Mouse (Mus musculus): ENCODE measurements at regions not wholly inside any gene's neighbourhood (a gene's known extent, or its start where the extent isn't known, plus 50 kb on each side); places are given as distances from the start of the nearest gene placed in this dataset.
A peak's percentile ranks its signal among the peaks of the same experiment; 100 is the strongest.

DNA sequence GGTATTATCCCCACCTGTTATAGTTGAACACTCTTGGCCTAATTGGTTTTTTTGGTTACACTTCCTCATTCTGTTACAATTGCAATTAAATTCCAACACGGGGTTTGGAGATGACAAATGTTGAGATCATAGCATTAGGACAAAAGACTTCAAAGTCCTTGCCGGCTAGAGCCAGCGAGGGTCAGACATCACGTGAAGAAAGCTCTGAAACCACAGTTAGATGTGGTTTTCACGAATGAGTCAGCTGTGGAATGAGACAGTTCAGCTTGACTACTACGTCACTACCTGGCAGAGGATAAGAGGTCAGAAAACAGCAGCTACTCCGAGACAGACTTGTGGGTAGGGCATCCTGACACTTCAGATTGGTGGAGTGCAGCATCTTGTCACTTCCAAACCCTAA is 55.5 kb upstream of the Trio start:
- no peak for DNase-seq (ENCODE audit: low spot score in 2 of 2)

DNA sequence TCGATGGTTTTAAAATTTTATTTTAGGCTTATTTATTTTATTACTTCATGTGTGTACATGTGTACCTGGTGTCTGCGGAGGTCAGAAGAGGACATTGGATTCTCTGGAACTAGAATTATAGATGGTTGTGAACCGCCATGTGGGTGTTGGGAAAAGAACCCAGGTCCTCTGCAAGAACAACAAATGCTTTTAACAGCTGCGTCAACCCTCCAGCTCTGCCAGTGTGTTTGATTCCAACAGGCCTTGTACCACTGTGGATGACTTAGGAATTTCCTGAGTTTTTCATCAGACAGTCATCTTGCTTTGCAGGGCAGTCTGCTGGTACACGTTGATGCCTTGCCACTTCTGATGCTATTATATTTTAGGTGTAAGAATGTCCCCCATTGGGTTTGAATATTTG is 56.8 kb upstream of the Trio start:
- no peak for DNase-seq (ENCODE audit: low spot score in 2 of 2)

DNA sequence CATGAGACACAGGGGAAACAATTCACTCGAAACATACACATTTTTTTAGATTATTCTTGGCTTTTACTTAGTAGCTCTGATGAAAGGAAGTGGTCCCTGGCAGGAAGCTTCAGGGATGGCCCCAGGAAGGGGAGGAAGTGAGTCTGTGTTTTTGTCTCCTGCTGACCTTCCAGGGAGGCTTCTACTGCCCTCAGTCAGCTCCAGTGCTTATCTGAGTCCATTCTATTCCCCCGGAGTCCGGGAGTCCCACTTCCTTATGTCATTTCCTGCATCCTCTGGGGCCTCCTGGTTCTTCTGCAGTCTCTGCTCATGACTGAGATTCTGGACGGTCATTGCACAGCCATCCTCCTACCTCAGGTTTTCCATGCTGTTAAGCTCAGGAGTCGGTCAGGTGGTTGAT is 80.3 kb upstream of the Trio start:
- no peak for DNase-seq (ENCODE audit: low spot score in 2 of 2)

DNA sequence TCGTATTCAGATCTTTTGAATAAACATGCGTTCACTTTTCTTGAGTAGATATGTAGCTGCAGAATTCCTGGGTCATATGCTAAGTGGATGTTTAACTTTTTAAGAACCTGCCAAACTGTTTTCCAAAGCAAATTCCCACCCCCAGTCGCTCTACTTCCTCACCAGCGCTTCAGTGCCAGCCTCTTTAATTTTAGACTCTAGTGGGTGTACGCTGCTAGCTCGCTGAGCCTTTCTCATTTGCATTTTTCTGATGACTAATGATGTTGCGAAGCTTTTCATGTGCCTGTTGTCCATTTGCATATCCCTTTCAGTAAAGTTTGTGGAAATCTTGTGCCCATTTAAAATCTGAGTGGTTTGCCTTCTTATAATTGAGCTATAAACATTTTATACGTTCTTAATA is 84.3 kb upstream of the Trio start:
- DNase-seq (ENCODE audit: low spot score in 2 of 2) = peak; percentile 43 to 81

DNA sequence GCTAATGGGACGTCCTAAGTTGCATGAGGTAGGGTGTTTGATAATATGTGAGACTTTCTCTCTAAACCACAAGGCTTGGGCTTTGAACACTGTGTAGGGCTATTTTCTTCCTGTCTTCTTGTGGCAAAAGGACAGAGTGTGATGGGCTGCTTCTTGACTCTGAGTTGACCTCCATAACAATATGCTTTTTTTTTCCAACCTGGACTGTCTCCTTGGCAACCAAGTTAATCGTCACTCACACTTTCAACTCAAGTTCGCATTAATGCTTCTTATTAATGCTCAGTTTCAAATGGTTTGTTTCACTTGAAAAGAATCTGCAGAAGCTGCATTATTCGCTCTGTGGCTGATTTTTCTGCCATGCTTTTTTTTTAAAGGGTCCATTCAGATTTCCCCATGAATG is 87.8 kb upstream of the Trio start:
- no peak for DNase-seq (ENCODE audit: low spot score in 2 of 2)

DNA sequence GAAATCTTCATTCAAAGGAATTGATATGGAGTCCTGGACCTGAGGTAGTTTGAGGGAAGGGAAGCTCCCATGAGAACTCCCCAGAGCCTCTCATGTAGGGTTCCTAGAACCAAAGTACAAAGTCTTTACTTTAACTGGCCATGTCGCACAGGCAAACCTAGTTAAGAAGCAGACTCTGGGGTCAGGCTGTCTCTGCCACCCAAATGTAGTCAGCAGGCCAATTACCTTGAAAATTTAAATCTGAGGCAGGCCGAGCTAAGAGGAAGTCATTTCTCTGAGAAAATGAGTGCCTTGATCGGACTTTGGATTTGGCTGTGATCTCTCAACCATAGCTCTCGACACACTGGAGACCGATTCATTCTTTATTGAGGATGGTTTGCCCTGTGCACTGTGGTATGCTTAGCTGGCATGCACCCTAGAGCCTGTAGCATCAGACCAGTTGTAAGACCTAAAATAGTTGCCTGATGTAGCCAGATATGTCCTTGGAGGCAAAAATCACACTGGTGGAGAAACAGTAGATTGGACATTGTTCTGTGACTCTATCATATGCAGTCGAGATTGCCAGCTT is 88.6 kb upstream of the Trio start:
- no peak for DNase-seq (ENCODE audit: low spot score in 2 of 2)

DNA sequence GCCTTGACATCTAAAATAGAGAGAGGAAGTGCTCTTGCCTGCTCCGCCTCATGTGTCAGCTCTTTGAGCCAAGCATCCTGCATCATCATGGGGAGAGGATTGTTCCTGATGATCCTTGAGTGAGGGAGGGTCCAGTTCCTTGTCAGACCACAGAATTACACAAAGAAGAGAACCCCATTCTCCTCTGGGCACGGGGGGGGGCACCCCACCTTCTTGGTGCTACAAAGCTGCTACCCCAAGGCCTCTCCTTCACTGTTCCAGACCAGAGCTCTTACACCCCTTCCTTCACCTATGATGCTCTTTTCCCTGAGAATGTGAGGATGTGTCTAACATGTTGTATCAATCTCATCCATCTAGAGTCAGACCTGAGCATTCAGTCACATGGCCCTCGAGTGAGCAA is 76.7 kb upstream of the Dnah5 start:
- DNase-seq (ENCODE audit: low spot score in 2 of 2) = no peak

DNA sequence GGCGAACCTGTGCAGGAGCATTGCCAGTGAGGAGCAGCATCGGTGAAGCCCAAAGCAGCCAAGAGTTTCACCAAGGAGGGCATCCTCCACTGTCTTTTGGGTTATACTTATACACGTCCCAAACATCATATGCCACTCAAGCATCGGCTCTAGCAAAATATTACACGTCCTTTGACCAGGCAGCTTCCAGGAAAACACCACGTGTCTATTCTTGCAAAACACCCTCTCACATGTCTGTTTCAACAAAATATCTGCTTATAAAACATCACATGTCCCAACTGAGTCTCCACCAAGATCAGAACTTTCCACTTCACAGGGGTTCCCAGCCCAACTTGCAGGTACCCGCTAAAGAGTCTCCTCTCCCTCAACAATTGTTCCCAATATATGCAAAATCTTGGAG is 74.0 kb upstream of the Dnah5 start:
- DNase-seq (ENCODE audit: low spot score in 2 of 2) = no peak

DNA sequence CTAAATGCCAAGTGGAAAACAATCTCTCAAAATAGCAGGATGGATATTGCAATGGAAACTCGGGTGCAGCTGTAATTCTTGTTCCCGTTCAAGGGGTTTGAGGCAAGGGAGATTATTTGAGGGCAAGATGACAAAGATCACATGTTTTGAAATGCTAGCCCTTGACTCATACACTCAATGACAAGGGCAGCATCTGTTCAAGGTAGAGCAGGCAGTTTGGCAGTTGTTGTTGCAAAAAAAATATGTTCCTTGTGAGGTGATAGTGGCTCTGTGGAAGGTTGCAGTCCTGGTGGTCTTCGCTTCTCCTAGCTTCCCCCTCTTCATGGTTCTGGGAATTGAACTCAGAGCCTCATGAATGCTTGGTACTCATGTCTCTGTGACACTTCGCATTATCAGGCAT is 72.0 kb upstream of the Dnah5 start:
- no peak for DNase-seq (ENCODE audit: low spot score in 2 of 2)

DNA sequence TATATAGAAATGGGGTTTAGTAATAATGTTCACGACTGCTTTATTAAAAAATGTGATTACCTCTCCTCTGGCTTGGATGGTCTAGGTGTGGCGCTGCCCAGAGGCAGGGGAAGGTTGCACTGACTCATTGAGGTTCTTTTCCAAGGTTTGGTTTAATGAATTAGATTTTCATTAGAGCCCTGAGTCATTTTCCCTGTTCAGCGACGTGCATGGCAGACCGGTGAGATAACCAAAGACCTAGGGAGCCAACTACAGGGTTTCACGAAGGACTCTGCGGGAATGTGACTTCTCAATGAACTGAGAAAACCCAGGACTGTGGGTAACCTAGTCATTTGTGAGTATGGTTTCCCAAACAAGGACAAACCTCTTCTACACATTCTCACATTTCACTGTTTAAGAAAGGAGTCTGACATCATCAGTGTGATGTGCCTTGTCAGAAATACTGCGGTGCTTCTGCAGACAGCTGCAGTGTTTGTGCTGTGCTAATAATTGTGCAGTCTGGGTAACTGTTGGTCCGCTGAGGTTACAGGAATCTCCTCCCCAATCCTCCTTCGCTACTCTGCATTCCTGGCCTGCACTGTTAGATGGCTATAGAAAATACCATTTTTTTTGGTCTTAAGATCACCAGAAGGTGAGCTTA is 70.3 kb upstream of the Dnah5 start:
- no peak for DNase-seq (ENCODE audit: low spot score in 2 of 2)

DNA sequence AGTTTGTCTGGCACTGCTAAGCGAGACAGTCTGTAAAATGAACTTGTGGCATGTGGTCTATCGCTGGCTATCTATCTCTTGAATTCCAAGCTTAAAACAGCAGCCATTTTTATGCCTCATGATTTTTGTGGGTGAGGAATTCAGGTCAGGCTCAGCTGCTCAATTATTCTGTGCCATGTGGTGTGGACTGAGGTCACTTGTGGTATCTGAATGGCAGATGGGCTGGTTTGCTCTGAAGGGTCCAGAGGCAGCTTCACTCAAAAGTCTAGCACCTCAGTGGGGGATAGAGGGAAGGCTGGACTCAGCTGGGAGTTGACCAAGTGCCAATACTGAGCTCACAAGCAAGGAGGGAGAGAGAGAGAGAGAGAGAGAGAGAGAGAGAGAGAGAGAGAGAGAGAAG is 69.3 kb upstream of the Dnah5 start:
- no peak for DNase-seq (ENCODE audit: low spot score in 2 of 2)

DNA sequence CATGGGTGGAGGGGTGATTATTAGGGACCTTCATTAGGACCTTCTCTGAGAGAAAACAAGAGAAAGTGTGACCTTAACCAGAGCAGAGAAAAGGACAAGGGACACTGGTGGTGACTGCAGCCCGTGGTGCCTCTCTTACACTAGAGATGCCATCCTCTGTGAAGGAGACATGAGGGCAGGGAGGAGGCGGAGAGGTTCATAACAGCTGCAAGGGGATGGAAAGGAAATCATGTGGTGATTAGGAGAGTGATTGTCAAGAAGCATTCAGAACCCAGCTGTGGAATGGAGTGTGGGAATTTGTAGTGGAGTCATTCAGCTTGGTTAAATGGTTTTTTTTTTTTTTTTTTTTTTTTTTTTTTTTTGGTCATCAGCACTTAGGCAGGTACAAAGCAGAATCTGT is 64.7 kb upstream of the Dnah5 start:
- no peak for DNase-seq (ENCODE audit: low spot score in 2 of 2)

DNA sequence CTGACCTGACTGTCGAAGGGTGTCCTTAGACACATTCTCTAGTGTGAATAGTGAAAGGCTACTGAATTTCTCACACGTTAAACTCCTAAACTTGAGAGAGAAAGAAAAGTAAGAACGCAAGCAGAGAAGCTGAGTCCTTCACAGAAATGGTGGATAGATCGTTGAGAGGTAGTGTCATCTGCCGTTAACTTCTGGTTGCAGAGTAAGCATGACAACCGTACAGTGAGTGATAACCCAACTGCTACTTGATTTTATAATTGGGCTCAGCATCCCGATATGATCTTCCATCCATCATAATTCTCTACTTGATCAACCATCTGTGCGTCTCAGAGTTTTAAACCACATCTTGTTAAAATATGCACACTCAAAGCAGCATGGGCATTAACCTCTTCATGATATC is 63.3 kb upstream of the Dnah5 start:
- DNase-seq (ENCODE audit: low spot score in 2 of 2) = no peak

DNA sequence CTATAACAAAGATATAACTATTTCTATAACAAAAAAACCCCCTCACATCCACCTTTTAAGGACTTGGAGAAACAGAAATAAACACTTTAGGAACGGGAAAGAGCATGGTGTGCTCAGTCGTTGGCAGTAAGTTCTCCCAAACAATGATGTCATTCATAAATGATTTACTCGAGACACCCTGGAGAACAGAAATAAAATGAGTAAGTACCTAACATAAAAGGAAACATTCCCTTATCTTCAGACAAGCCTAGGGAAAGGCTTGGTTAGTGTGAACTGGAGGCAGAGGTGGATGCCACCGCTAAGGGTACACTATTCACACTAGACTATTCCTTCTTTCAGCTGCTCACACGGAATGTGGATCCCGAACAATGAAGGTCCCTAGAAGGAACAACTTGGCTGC is 62.2 kb upstream of the Dnah5 start:
- DNase-seq (ENCODE audit: low spot score in 2 of 2) = no peak

DNA sequence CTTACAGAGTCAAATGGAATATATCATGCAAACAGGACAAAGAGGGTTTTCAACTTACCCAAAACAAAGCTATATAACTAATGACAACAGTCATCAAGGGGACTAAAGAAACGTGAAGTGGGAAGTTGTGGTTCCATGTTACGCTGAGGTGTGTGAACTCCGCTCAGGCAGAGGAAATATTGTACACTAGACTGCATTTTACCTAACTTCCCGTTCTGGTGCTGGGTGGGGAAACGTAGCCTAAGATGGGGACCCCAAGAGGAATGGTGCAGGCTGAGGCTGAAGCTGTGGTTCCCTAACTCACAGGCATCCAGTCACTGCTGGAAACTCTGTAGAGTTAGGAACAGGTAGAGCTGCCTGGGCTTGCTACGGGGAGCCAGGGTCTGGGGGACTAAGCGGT is 59.3 kb upstream of the Dnah5 start:
- DNase-seq (ENCODE audit: low spot score in 2 of 2) = no peak

DNA sequence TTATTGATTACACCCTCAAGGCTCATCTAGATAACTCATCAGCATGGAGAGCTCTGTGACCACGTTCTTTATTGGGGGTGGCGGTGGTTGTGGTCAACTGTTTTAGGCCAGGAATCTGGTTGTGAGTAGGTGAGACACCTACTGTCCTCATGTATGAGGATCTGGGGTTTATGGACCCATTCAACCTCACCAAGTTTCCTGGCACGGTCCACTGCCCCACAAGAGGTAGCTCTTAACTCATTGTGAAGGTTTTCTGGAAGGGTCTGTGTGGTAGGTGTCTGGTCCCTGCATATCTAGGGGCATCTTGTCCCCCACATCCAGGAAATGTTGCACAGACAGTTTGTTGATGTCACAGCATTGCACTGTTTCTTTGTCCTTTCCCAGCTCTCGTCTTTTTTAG is 58.7 kb upstream of the Dnah5 start:
- DNase-seq (ENCODE audit: low spot score in 2 of 2) = no peak

DNA sequence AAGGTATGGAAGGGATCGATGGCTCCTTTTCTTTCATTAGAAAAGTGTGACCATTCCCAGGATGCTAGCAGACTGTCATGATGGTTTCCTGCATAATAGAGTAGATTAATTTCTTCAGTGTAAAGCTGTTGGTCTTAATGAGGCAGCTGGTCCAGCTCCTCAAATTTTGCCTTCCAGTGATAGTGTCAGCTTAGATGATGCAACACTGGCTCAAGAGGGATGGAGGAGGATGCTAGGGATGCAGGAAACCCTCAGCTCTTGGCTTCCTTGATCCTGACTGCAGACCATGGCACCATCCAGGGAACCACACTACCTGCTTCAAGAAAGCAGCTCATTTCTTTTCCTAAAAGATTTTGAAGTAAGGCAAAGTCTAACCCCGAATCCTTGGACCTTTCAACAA is 51.9 kb upstream of the Dnah5 start:
- DNase-seq (ENCODE audit: low spot score in 2 of 2) = no peak

Measured in frontal cortex, postnatal 36 days (tissue).